Mouse (Mus musculus): ENCODE measurements around the gene Gpr157.

Gpr157 gene

DNA sequence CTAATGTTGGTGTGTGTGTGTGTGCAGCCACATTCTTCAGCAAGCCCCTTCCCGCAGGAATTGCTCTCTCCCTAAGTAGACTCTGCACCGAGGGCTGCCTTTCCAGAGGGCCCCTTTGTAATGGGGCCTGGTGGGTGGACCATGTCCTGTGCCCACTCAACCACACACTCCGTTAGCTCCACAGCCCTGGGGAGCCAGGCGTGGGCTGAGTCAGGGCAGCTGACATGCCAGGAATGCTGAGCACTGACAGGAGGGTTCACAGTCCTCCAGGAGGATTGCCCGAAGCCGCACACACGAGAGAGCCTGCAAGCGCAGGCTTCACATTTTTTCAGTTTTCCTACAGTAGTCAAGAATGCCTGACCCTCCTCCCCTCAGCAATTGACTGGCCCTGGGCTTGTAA, 17.0 kb upstream of the Gpr157 start:
- DNase-seq (ENCODE audit: low spot score), result no peak

GRCm38 (mm10) chr4:150072416-150073101, 14.6 kb upstream of the Gpr157 start:
- DNase-seq (ENCODE audit: low spot score), result no peak

DNA sequence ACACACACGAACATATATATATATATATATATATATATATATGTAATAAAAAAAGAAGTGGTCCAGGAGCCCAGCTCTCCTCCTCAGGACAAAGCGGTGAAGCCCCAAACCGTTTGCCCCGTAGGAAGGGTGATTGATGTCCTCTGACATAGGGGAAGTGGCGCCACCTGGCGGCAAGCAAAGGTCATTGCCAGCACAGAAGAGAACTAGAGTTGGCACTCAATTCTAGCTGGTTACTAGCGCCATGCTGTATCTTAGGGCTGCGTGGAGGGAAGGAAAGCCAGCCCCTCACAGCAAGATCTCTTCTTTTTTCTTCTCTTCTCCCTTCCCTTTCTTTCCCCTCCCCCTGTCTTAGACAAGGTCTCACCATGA, 14.1 kb upstream of the Gpr157 start:
- DNase-seq (ENCODE audit: low spot score), result peak; percentile 55

GRCm38 (mm10) chr4:150075350-150075749, 11.8 kb upstream of the Gpr157 start:
- DNase-seq (ENCODE audit: low spot score), result no peak

- no peak for DNase-seq (ENCODE audit: low spot score)
These were observed 11.0 kb upstream of the Gpr157 start for GRCm38 (mm10) chr4:150076147-150076546.

- DNase-seq (ENCODE audit: low spot score), result no peak
These were observed 8.5 kb upstream of the Gpr157 start for GRCm38 (mm10) chr4:150078646-150079045.

GRCm38 (mm10) chr4:150079244-150079643, 7.9 kb upstream of the Gpr157 start:
- DNase-seq (ENCODE audit: low spot score), result no peak

DNA sequence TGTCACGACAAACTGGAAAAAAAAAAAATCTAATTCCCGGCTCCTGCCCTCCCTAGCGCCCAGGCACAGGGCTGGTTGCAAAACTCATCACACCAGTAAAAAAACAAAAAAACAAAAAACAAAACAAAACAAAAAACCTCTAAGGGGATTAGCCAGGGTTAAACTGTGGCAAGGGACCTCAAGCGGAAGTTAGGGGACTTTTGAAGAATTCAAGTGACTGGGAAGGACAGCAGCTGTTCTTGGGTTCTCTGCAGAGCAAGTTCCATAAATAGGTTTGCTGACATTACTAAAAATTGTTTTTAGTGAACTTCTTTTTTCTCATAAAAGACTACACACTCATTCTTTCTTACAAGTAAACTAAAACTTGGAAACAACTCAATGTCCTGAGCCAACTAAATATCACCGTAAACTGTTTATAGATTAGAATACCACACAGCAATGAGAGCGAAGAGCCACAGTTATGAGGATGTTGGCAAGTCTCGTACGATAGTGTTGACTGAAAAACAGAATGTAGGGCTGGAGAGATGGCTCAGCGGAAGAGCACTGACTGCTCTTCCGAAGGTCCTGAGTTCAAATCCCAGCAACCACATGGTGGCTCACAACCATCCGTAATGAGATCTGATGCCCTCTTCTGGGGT, 6.7 kb upstream of the Gpr157 start:
- DNase-seq (ENCODE audit: low spot score), result no peak

GRCm38 (mm10) chr4:150085366-150085765, 1.8 kb upstream of the Gpr157 start:
- no peak for DNase-seq (ENCODE audit: low spot score)

DNA sequence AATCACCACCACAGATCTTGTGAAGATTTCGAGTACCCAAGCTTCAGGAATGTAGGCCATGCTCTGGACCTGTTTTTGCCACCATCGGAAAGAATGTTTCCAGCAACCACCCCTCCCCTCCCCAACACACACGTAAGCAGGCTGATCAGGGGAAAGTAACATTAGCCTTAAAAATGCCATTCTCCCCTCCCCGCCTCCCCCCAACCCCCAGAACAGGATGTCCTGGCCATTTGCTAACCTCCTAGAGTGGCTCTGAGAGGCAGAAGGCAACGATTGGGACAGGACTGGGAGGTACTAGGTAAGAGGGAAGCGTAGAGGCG, 364 bp upstream of the Gpr157 start:
- no peak for DNase-seq (ENCODE audit: low spot score)

DNA sequence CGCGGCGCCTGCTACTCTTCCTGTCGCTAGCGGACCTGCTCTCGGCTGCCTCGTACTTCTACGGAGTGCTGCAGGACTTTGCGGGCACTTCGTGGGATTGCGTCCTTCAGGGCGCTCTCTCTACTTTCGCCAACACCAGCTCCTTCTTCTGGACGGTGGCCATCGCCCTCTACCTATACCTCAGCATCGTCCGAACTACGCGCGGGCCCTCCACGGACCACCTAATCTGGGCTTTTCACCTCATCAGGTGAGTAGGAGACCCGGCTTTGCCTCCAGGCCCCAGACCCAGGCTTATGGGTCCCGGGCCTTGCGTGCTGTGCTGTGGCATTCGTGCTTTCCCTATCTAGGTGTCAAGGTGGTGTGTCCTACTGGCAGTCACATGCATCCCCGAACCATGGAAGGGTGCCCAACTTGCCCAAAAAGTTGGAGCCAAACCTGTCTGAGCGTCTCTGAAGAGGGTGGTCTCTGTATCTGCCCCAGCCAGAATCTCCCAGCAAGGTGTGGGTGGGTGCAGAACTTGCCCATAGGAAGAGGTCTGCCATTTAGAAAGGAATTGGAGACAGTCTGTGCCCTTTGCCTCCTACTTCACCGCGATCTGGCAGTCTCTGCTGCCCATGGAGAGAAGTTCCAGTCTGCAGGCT, 845 bp downstream of the Gpr157 start:
- no peak for DNase-seq (ENCODE audit: low spot score)

GRCm38 (mm10) chr4:150089121-150089520, 2.0 kb downstream of the Gpr157 start:
- no peak for DNase-seq (ENCODE audit: low spot score)

GRCm38 (mm10) chr4:150091887-150092582, 4.9 kb downstream of the Gpr157 start:
- no peak for DNase-seq (ENCODE audit: low spot score)

DNA sequence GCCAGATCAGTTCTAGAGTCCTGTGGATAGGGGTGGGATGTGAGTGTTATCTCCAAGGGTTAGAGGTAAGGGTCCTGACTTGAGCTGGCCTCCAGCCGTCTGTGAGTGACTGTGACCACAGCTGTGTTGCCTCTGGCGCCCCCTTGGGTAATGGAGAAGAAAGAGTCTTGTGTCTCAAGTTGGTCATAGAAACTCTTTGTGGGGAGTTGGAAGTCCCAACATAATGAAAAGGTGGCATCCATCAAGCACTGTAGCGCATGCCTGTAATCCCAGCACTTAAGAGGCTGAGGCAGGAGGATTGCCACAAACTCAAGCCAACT, 5.4 kb downstream of the Gpr157 start:
- DNase-seq (ENCODE audit: low spot score), result no peak

- no peak for DNase-seq (ENCODE audit: low spot score)
These were observed 6.6 kb downstream of the Gpr157 start for GRCm38 (mm10) chr4:150093560-150094462.

- DNase-seq (ENCODE audit: low spot score), result no peak
These were observed 7.3 kb downstream of the Gpr157 start for GRCm38 (mm10) chr4:150094463-150094789.

- no peak for DNase-seq (ENCODE audit: low spot score)
These were observed 9.1 kb downstream of the Gpr157 start for GRCm38 (mm10) chr4:150096309-150096708.

DNA sequence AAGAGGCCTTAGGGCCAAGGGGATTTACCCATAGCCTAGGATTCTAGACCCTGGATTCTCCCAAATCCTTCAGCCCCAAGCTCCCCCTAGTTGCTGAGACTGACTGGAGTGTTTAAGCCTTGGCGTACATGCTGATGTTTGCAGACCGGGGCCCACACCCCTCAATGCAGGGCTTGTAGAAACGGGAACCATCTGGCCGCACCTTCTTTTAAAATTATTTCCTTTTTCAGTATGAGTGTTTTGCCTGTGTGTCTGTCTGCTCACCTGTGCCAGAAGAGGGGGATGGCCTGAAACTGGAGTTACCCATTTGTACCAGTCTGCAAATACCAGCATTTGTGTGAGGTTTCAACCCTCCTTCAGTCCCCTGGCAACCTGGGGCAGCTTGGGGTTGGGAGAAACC, 10.7 kb downstream of the Gpr157 start:
- no peak for DNase-seq (ENCODE audit: low spot score)

GRCm38 (mm10) chr4:150098880-150099279, 11.7 kb downstream of the Gpr157 start:
- DNase-seq (ENCODE audit: low spot score), result peak; percentile 65

DNA sequence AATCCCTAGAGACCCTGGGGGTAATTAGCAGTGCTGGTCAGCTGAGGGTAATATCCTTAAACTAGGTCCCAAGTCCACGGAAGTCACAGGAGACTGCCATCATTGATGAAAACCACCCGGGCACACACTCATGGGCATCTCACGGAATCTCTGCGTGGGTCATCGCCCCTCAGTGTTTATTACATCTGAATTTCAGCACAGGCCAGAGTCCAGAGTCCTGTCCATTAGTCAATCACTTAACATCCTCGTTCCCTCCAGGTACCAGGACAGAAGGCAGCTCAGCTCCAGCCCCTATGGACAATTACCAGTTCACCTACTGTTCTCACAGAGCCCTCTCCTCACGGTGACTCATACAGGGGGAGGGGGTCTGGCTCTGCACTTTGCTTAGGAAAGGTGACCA, 15.7 kb downstream of the Gpr157 start:
- no peak for DNase-seq (ENCODE audit: low spot score)

- no peak for DNase-seq (ENCODE audit: low spot score)
These were observed 18.5 kb downstream of the Gpr157 start for GRCm38 (mm10) chr4:150105671-150106070.

DNA sequence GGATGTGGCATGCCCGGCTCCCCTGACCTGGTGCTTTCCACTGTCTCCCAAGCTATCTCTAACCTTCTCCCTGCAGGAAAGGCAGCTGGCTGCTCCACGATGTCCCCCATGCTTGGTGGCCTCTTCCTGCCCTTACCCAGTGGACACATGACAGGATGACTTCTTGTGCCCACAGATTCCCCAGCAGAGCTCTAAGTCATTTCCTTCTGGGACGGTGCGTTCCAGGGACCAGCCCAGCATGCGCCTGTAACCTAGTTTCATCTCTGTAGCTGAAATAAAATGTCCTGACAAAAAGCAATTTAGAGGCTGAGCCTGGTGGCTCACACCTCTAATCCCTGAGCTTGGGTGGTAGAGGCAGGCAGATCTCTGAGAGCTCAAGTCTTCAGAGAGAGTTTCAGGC, 19.5 kb downstream of the Gpr157 start:
- DNase-seq (ENCODE audit: low spot score), result no peak
